Mouse (Mus musculus): ENCODE data around the gene Retreg1. TPM values are rescaled to one million over a fixed set of nuclear protein-coding genes. Genes with fewer than 3 reads are reported as not detected.

Gene Retreg1
- polyA plus RNA-seq, 1 experiment from 2014 or later = 19.5 TPM

DNA sequence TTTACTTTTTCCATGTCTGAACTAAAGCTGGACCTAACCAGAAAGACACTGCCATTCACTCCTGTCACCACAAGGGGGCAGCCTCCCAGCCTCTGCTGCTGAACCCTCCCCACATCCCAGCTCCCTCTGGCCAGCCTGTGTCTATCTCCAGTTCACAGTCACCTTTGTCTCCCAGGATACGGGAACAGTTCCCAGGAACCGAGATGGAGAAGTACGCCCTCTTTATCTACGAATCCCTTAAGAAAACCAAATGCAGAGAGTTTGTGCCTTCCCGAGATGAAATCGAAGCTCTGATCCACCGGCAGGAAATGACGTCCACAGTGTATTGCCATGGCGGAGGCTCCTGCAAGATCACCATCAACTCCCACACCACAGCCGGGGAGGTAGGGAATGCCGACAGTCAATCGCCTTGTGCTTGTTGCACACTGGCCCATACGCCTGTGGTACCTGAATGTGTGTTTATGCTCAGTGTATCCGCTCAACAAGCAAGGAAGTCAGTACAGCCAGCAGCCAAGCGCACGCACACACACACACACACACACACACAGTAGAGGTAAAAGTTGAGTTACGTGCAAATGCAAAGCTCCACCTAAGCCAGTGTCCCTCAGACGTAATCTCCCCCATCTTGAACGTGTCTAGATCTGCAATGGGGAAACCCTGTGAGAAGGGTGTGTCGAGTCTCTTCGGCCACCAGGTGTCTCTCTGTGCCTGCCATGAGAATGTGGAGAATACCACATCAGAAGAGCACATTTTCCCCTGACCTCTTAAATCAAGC, 37.5 kb upstream of the Retreg1 start:
- Histone ChIP-seq H3K27ac (ENCODE audit: low read length) (peak overlapping the region; percentile 7; the same call in 1 of the 2 replicates), H3K27me3 (ENCODE audit: control insufficient read depth, insufficient read depth, low read length) (no peaks in the 10 kb centered on the region), H3K4me1 (ENCODE audit: control insufficient read depth, insufficient read depth, low read length) (peaks cover 6% of the 10 kb centered on the region; the same call in 1 of the 2 replicates), H3K4me3 (replicated peaks; ENCODE audit: low read length) (no peak overlapping the region), H3K36me3 (ENCODE audit: control insufficient read depth, insufficient read depth, low read length) (peaks cover 32% of the 10 kb centered on the region), H3K4me2 (ENCODE audit: low read depth, low read length) (no peak overlapping the region), H3K9ac (ENCODE audit: low read length) (no peak overlapping the region), H3K9me3 (replicated peaks; ENCODE audit: control insufficient read depth, low read length) (no peaks in the 10 kb centered on the region)
- ATAC-seq (ENCODE audit: insufficient read depth, low FRiP score) = peak; percentile 22; the same call in 1 of the 2 replicates
- 77% methylated on average over 21 of the region's 21 CpGs for WGBS

DNA sequence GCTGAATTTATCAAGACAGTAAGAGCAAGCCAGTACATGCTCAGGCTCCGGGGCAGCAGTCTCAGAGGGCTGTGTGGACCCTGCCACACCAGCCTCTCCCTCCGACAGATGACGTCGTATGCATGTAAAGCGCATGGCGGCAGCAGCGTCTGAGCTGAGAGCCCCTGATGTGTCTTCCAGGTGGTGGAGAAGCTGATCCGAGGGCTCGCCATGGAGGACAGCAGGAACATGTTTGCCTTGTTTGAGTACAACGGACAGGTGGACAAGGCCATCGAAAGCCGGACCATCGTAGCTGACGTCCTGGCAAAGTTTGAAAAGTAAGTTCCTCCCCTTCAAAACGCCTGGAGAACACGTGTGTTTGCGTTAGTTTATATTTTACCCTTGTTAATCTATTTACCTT, 36.6 kb upstream of the Retreg1 start:
- Histone ChIP-seq H3K27me3 (ENCODE audit: control insufficient read depth, insufficient read depth, low read length) (no peaks in the 10 kb centered on the region), H3K9me3 (replicated peaks; ENCODE audit: control insufficient read depth, low read length) (no peaks in the 10 kb centered on the region), H3K4me2 (ENCODE audit: low read depth, low read length) (no peak overlapping the region), H3K4me3 (replicated peaks; ENCODE audit: low read length) (no peak overlapping the region), H3K36me3 (ENCODE audit: control insufficient read depth, insufficient read depth, low read length) (peaks cover 31% of the 10 kb centered on the region), H3K9ac (ENCODE audit: low read length) (no peak overlapping the region), H3K27ac (ENCODE audit: low read length) (no peak overlapping the region), H3K4me1 (ENCODE audit: control insufficient read depth, insufficient read depth, low read length) (peaks cover 6% of the 10 kb centered on the region; the same call in 1 of the 2 replicates)
- ATAC-seq (ENCODE audit: insufficient read depth, low FRiP score) = no peak
- WGBS = 84% methylated on average over 17 of the region's 17 CpGs

DNA sequence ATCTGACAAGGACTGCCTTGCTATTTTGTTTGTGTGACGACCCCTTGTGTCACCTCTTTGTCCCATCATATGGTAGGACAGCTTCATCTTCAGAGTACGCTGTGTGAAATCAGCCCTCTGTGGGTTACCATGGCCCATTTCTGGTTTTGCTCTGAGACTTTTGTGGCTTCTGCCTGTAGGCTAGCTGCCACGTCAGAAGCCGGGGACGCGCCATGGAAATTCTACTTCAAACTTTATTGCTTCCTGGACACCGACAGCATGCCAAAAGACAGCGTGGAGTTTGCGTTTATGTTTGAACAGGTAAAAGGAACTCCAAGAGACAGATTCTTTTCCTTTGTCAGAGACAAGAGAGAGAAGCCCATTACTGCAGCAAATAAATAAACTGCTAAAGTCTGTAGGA, 36.1 kb upstream of the Retreg1 start:
- WGBS = 88% methylated on average over 9 of the region's 9 CpGs
- Histone ChIP-seq H3K4me2 (ENCODE audit: low read depth, low read length) (no peak overlapping the region), H3K27me3 (ENCODE audit: control insufficient read depth, insufficient read depth, low read length) (no peaks in the 10 kb centered on the region), H3K4me3 (replicated peaks; ENCODE audit: low read length) (no peak overlapping the region), H3K27ac (ENCODE audit: low read length) (no peak overlapping the region), H3K4me1 (ENCODE audit: control insufficient read depth, insufficient read depth, low read length) (peaks cover 6% of the 10 kb centered on the region; the same call in 1 of the 2 replicates), H3K36me3 (ENCODE audit: control insufficient read depth, insufficient read depth, low read length) (peaks cover 26% of the 10 kb centered on the region), H3K9ac (ENCODE audit: low read length) (no peak overlapping the region), H3K9me3 (replicated peaks; ENCODE audit: control insufficient read depth, low read length) (no peaks in the 10 kb centered on the region)
- ATAC-seq (ENCODE audit: insufficient read depth, low FRiP score) = no peak

DNA sequence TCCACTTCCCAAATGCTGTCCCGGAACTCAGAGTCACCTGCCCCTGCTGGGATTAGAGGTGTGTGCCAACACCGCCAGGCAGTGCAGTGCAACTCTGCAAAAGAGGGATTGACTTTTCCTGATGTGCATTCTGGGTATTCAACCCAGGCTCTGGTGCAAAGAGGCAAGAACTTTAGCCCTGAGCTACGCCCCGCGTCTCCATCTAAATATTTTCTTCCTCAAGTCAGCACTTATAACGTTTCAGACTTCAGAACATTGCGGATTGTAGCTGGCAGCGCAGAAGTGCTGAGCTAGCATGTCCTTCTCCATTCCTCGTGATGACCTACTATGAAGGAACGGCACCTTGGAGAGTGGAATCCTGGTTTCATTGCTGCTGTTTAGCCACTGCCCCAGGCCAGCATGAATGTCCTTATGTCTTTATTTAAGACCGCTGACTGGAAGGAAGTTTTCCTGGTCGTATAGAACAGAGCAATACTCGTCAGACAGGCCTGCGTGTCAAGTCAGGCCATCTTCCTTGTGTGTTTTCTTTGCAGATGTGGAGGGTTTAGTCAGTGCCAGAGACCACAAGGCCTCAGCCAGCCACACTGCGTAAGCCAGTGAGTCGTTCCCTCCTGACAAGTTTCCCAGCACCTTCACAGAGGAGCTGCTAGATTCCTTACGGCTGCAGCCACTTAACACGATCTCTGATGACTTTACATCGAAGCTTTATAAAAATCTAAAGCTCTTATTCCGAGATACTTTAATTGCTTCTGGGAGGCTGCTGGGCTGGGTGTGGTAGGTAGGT, 34.1 kb upstream of the Retreg1 start:
- Histone ChIP-seq H3K9me3 (replicated peaks; ENCODE audit: control insufficient read depth, low read length) (no peaks in the 10 kb centered on the region), H3K9ac (ENCODE audit: low read length) (no peak overlapping the region), H3K4me1 (ENCODE audit: control insufficient read depth, insufficient read depth, low read length) (peaks cover 6% of the 10 kb centered on the region; the same call in 1 of the 2 replicates), H3K4me2 (ENCODE audit: low read depth, low read length) (no peak overlapping the region), H3K27me3 (ENCODE audit: control insufficient read depth, insufficient read depth, low read length) (no peaks in the 10 kb centered on the region), H3K4me3 (replicated peaks; ENCODE audit: low read length) (no peak overlapping the region), H3K36me3 (ENCODE audit: control insufficient read depth, insufficient read depth, low read length) (peaks cover 34% of the 10 kb centered on the region), H3K27ac (ENCODE audit: low read length) (no peak overlapping the region)
- WGBS = 87% methylated on average over 20 of the region's 20 CpGs
- ATAC-seq (ENCODE audit: insufficient read depth, low FRiP score) = no peak

DNA sequence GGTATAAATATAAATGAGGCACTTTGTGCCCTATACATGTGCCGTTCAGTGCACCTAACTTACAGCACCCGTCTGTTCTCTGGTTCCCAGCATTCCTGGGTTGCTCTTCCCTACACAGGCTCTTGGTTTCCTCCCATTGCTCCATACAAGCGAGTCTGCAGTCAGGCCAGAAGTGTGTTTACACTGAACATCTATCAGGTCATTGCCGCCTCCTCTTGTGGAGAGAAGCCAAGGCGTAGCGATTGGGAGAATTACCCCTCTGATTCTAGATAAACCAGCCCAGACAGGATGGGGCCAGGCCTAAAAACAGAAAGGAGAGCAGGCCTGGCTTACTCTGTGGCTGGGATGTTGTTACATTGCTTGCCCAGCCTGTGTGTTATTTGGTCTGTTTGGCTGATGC, 33.3 kb upstream of the Retreg1 start:
- H3K4me2 ChIP-seq (ENCODE audit: low read depth, low read length) = no peak overlapping the region
- H3K36me3 ChIP-seq (ENCODE audit: control insufficient read depth, insufficient read depth, low read length) = peaks cover 29% of the 10 kb centered on the region
- H3K27me3 ChIP-seq (ENCODE audit: control insufficient read depth, insufficient read depth, low read length) = no peaks in the 10 kb centered on the region
- no peak for ATAC-seq (ENCODE audit: insufficient read depth, low FRiP score)
- H3K9me3 ChIP-seq (replicated peaks; ENCODE audit: control insufficient read depth, low read length) = no peaks in the 10 kb centered on the region
- H3K4me1 ChIP-seq (ENCODE audit: control insufficient read depth, insufficient read depth, low read length) = peaks cover 6% of the 10 kb centered on the region; the same call in 1 of the 2 replicates
- no peak overlapping the region; the same call in 1 of the 2 replicates for H3K9ac ChIP-seq (ENCODE audit: low read length)
- WGBS = 67% methylated on average over 6 of the region's 6 CpGs
- no peak overlapping the region for H3K27ac ChIP-seq (ENCODE audit: low read length)
- H3K4me3 ChIP-seq (replicated peaks; ENCODE audit: low read length) = no peak overlapping the region

DNA sequence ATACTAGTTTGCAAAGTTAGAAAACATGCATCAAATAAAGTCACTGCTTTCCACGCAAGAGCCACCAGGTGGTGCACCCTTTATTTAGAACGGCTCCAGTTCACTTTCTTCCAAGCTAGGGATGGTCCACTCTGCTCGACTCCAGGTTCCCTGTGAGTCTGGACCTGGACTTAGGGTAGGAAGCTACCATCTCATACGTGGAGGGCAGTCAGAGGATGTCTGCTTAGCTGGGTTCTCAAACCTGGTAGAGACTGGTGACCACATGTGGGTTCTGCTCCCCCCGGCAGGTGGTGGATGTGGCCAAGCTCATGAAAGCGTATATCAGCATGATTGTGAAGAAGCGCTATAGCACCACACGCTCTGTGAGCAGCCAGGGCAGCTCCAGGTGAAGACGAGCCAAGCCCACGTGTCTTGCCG, 31.1 kb upstream of the Retreg1 start:
- H3K36me3 ChIP-seq (ENCODE audit: control insufficient read depth, insufficient read depth, low read length) = peaks cover 40% of the 10 kb centered on the region
- H3K27ac ChIP-seq (ENCODE audit: low read length) = no peak overlapping the region
- ATAC-seq (ENCODE audit: insufficient read depth, low FRiP score) = no peak
- H3K9ac ChIP-seq (ENCODE audit: low read length) = no peak overlapping the region
- no peak overlapping the region for H3K4me2 ChIP-seq (ENCODE audit: low read depth, low read length)
- peaks cover 6% of the 10 kb centered on the region; the same call in 1 of the 2 replicates for H3K4me1 ChIP-seq (ENCODE audit: control insufficient read depth, insufficient read depth, low read length)
- WGBS = 88% methylated on average over 11 of the region's 11 CpGs
- no peaks in the 10 kb centered on the region for H3K27me3 ChIP-seq (ENCODE audit: control insufficient read depth, insufficient read depth, low read length)
- H3K4me3 ChIP-seq (replicated peaks; ENCODE audit: low read length) = no peak overlapping the region
- H3K9me3 ChIP-seq (replicated peaks; ENCODE audit: control insufficient read depth, low read length) = 0 out of 2 replicates have a peak, but pooled peaks cover 4% of the 10 kb centered on the region

DNA sequence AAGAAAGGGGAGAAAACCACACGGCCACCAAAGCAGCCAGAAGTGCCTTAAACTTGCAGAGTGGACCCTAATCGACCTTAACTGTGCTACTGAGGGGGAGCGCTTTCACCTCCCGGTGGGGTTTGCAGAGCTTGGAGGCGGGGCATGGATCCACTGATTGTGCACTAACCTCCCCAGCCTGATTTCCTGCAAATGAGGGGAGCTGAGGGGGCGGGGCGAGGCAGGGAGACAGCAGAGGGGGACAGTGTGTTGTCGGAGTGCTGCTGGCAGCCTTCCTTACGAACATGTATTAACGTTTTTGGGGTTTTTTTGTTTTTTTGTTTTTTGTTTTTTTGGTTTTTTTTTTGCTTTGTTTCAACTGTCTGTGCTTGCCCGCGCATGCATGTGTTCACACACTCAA, 30.5 kb upstream of the Retreg1 start:
- Histone ChIP-seq H3K4me1 (ENCODE audit: control insufficient read depth, insufficient read depth, low read length) (peaks cover 6% of the 10 kb centered on the region; the same call in 1 of the 2 replicates), H3K27ac (ENCODE audit: low read length) (no peak overlapping the region), H3K4me2 (ENCODE audit: low read depth, low read length) (no peak overlapping the region), H3K27me3 (ENCODE audit: control insufficient read depth, insufficient read depth, low read length) (no peaks in the 10 kb centered on the region), H3K36me3 (ENCODE audit: control insufficient read depth, insufficient read depth, low read length) (peaks cover 39% of the 10 kb centered on the region), H3K4me3 (replicated peaks; ENCODE audit: low read length) (no peak overlapping the region), H3K9me3 (replicated peaks; ENCODE audit: control insufficient read depth, low read length) (0 out of 2 replicates have a peak, but pooled peaks cover 4% of the 10 kb centered on the region), H3K9ac (ENCODE audit: low read length) (no peak overlapping the region)
- 69% methylated on average over 12 of the region's 12 CpGs for WGBS
- no peak for ATAC-seq (ENCODE audit: insufficient read depth, low FRiP score)

DNA sequence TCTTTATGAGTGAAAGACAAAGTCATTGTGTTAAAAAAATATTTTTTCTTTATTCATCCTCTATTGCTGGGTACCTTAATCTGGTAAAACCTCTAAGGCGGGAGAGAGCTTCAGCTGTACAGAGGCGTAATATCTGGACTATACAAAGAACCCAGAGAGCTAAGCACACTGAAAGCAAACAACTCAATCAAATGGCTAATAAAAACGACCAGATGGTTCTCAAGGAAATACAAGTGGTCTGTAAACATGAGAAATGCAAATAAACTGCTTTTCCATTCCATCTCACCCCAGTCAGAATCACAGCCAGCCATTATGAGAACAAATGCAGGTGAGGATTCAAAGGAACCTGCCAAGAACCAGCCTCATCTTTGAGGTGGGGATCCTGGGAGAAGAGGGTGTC, 28.4 kb upstream of the Retreg1 start:
- H3K27ac ChIP-seq (ENCODE audit: low read length) = no peak overlapping the region
- no peaks in the 10 kb centered on the region for H3K4me1 ChIP-seq (ENCODE audit: control insufficient read depth, insufficient read depth, low read length)
- H3K4me2 ChIP-seq (ENCODE audit: low read depth, low read length) = no peak overlapping the region
- ATAC-seq (ENCODE audit: insufficient read depth, low FRiP score) = no peak
- WGBS = 61% methylated on average over 3 of the region's 3 CpGs
- peaks cover 31% of the 10 kb centered on the region for H3K36me3 ChIP-seq (ENCODE audit: control insufficient read depth, insufficient read depth, low read length)
- no peak overlapping the region for H3K4me3 ChIP-seq (replicated peaks; ENCODE audit: low read length)
- H3K9ac ChIP-seq (ENCODE audit: low read length) = no peak overlapping the region
- H3K27me3 ChIP-seq (ENCODE audit: control insufficient read depth, insufficient read depth, low read length) = no peaks in the 10 kb centered on the region
- peaks cover 7% of the 10 kb centered on the region; the same call in 1 of the 2 replicates for H3K9me3 ChIP-seq (replicated peaks; ENCODE audit: control insufficient read depth, low read length)

DNA sequence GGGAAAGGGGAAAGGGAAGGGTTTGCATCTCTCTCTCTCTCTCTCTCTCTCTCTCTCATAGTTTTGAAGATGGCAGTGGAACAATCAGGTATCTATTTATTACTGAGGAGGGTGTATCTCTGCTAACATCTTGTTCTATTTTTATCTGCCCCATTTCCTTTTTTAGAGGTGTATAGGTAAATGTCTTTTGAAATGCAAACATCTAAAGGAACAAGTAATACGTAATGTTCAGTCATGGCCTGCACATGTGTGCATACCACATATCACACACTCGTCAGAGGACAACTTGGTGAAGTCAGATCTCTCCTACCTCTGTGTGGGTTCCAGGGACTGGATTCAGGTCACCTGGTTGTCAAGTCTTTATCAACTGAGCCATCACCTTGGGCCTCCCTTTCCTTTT, 25.8 kb upstream of the Retreg1 start:
- no peak overlapping the region for H3K9ac ChIP-seq (ENCODE audit: low read length)
- WGBS = 82% methylated on average over 2 of the region's 2 CpGs
- no peak overlapping the region for H3K27ac ChIP-seq (ENCODE audit: low read length)
- ATAC-seq (ENCODE audit: insufficient read depth, low FRiP score) = no peak
- peaks cover 8% of the 10 kb centered on the region; the same call in 1 of the 2 replicates for H3K9me3 ChIP-seq (replicated peaks; ENCODE audit: control insufficient read depth, low read length)
- no peaks in the 10 kb centered on the region for H3K4me1 ChIP-seq (ENCODE audit: control insufficient read depth, insufficient read depth, low read length)
- H3K36me3 ChIP-seq (ENCODE audit: control insufficient read depth, insufficient read depth, low read length) = peaks cover 26% of the 10 kb centered on the region
- no peak overlapping the region for H3K4me2 ChIP-seq (ENCODE audit: low read depth, low read length)
- H3K27me3 ChIP-seq (ENCODE audit: control insufficient read depth, insufficient read depth, low read length) = no peaks in the 10 kb centered on the region
- H3K4me3 ChIP-seq (replicated peaks; ENCODE audit: low read length) = no peak overlapping the region

All from stomach, embryonic 16.5 days (tissue).